Mouse (Mus musculus) megakaryocyte, embryonic 14.5 days (primary cell): ENCODE data around the gene Krt83.

ENCODE experiments used
- FLI1 ChIP-seq: IDR thresholded peaks from 2 replicates; pipeline ENCODE4 v1.6.1; 2012; ENCODE audit warnings: low read length, inconsistent platforms, mixed read lengths
- GATA1 ChIP-seq: IDR thresholded peaks from 3 replicates; pipeline ENCODE4 v1.6.1; 2012; ENCODE audit warnings: mixed read lengths, low read length, inconsistent platforms, borderline replicate concordance

DNA sequence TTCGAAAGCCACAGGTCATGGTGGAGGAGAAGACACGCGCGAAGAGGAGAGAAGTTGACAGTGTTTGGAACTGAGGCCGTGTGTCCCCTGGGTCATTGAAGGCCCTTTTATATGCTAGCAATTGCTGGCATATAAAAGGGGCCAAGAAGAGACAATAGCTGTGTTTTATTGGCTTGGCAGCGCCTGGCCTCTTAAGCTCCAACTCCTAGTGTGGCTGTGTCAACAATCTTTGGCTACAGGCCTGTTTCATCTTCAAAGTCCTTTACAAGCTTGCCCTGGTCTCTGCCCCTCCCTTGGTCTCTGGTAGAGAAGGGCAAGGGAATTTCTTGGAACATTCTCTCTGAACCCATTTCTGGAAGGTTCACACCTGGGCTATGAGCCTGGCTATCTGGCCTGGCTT lies at the start of gene Krt83:
- TF ChIP-seq GATA1 (no peak), FLI1 (no peak)
